Mouse (Mus musculus) hindbrain, embryonic 13.5 days (tissue): ENCODE measurements around the gene Ube2o. TPM values are rescaled to one million over a fixed set of nuclear protein-coding genes. Genes with fewer than 3 reads are reported as not detected.
A peak's percentile ranks its signal among the peaks of the same experiment; 100 is the strongest.

Experiments used
- ATAC-seq: fragments of 200-750 bp; cut with Nextera tagmentation; 2 replicates; pipeline ENCODE4 v1.8.0; 2017; ENCODE audit warnings: moderate TSS enrichment; ENCODE audit not compliant: low FRiP score
- H3K27ac ChIP-seq: fragments of 300-500 bp; sonication (generic); 2 replicates; pipeline ENCODE4 v1.5.1; 2015; ENCODE audit warnings: inconsistent platforms, mild to moderate bottlenecking, moderate library complexity
- H3K27me3 ChIP-seq: fragments of 300-500 bp; sonication (generic); 2 replicates; pipeline ENCODE4 v1.6.1; 2015; ENCODE audit warnings: mild to moderate bottlenecking, inconsistent platforms
- H3K36me3 ChIP-seq: fragments of 300-500 bp; sonication (generic); 2 replicates; pipeline ENCODE4 v1.6.1; 2015; ENCODE audit warnings: mild to moderate bottlenecking, inconsistent platforms
- H3K4me1 ChIP-seq: fragments of 300-500 bp; sonication (generic); replicated peaks from 2 replicates; pipeline ENCODE4 v1.6.1; 2015; ENCODE audit warnings: inconsistent platforms
- H3K4me2 ChIP-seq: fragments of 300-500 bp; sonication (generic); 2 replicates; pipeline ENCODE4 v1.6.1; 2015; ENCODE audit warnings: inconsistent platforms, mild to moderate bottlenecking, moderate library complexity
- H3K4me3 ChIP-seq: fragments of 300-500 bp; sonication (generic); 2 replicates; pipeline ENCODE4 v1.5.1; 2015; ENCODE audit warnings: mild to moderate bottlenecking, inconsistent platforms
- H3K9ac ChIP-seq: fragments of 300-500 bp; sonication (generic); 2 replicates; pipeline ENCODE4 v1.6.1; 2015; ENCODE audit warnings: mild to moderate bottlenecking, inconsistent platforms
- H3K9me3 ChIP-seq: fragments of 300-500 bp; sonication (generic); 2 replicates; pipeline ENCODE4 v1.6.1; 2016; ENCODE audit warnings: inconsistent platforms
- WGBS: fragments of 180-500 bp; shearing (Covaris S2); methylation state at CpG from one replicate; pipeline ENCODE4 v1.1.7; 2015; 5-methylcytosine and 5-hydroxymethylcytosine counted together
- polyA plus RNA-seq: library from polyadenylated mRNA; unstranded; fragments of >200 nt; fragmentation: Nextera tagmentation; extraction: Ambion mirVana; gene quantifications from 2 replicates; pipeline ENCODE4 v1.2.1, GENCODE M21; 2015

Ube2o gene
- polyA plus RNA-seq, 1 experiment from 2014 or later: 14.1 TPM

DNA sequence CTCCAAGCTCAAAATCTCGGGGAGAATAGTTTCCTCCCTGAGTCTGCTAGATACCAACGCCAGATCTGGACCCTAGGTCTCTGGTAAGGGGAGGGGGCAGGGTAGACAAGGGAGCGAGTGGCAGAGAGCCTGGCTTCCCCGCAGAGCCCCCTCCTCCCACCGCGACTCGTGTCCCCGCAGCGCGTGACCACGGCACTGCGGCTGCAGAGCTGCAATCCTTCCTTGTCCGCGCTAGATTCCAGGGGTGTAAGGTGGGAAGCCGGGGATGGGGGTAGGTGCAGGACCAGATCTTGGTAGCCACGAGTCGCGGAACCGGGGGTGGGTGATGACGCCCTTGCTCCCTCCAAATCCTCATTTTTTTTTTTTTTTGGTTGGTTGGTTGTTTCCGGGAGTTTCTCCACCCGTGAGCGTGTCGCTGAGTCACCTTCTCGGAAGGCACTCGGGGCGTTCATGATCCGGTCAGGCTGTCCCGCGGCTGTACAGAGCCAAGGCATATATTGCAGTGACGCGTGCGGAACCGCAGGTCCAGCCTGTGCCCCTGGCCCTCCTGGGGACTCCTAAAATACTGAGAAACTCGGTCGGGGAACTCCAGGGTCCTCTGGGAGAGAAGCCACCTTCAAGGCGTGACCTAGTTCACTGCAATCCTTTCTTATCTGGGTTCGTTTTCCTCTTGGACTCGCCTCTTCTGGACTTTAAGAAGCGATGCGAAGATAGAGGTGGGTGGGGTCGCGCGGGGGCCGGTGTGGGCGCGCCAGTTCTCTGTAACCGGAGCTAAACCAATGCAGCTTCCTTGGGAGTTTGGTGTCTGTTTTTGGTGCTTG, 49.7 kb downstream of the Ube2o start:
- WGBS: 3% methylated on average over 48 of the region's 48 CpGs
- Histone ChIP-seq H3K9ac (peak overlapping the region; percentile 65), H3K4me1 (peaks cover 48% of the 10 kb centered on the region), H3K4me3 (peak overlapping the region; percentile 44), H3K27me3 (peaks cover 79% of the 10 kb centered on the region), H3K36me3 (peaks cover 8% of the 10 kb centered on the region; the same call in 1 of the 2 replicates), H3K9me3 (no peaks in the 10 kb centered on the region), H3K4me2 (peak overlapping the region; percentile 73), H3K27ac (no peak overlapping the region)
- ATAC-seq: no peak

DNA sequence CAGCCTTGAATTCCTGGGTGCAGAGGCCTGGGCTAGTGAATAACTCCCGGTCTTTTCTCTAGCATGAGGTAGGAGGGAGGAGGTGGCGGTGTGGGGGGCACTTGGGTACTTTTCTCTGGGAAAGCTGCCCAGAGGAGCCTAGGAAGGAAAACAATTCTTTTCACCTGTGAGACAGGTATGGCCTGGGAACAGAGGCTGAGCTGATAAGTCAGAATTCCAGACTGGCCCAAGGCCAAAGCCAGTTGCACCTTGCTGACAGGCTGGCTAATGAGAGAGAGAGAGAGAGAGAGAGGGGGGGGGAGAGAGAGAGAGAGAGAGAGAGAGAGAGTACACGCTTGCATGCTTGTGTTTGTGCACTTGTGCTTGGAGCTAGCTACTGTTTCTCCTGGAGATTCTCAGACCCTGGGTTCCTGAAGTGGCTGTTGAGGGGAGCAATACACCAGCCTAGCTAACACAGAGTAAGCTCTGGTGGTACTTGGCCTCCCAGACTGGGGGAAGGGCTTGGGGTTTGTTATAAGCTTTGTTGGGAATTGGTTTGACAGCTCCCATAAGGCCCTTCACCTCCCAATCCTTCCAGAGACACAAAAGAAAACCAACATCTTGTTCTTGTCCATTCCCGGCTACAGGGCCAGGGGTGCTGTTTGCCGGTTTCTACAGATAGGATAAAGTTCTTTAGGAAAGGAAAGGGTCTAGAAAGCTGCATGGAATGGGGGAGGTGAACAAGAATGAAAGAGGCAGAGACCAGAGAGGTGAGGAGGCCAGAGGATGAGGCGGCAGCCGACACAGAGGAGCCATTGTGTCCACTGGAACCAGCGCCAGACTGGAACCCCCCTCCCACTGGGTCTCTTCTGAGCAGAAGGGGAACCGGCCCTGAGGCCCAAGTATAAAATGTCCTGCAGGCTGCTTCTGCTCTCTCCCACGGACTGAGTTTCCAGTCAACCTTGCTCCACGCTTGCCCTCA, 50.8 kb downstream of the Ube2o start, which contains the start of gene Sphk1:
Sphk1 (plus strand) TSS at position 739 of the 961 bp plus-strand sequence.
- Histone ChIP-seq H3K4me3 (peak within 1 kb of the TSS; percentile 44), H3K4me2 (peak within 1 kb of the TSS; percentile 73), H3K4me1 (peaks cover 47% of the 10 kb centered on the region), H3K9ac (peak within 1 kb of the TSS; percentile 65), H3K9me3 (no peaks in the 10 kb centered on the region), H3K27ac (peak within 1 kb of the TSS; percentile 8; the same call in 1 of the 2 replicates), H3K36me3 (no peaks in the 10 kb centered on the region), H3K27me3 (peaks cover 77% of the 10 kb centered on the region)
- 21% methylated on average over 11 of the region's 11 CpGs for WGBS
- no peak for ATAC-seq

- Histone ChIP-seq H3K27ac (no peak overlapping the region), H3K4me2 (no peak overlapping the region), H3K4me1 (peaks cover 43% of the 10 kb centered on the region), H3K4me3 (no peak overlapping the region), H3K27me3 (peaks cover 60% of the 10 kb centered on the region), H3K36me3 (no peaks in the 10 kb centered on the region), H3K9ac (no peak overlapping the region), H3K9me3 (no peaks in the 10 kb centered on the region)
- 79% methylated on average over 8 of the region's 8 CpGs for WGBS
- no peak for ATAC-seq
These were observed 52.5 kb downstream of the Ube2o start for GRCm38 (mm10) chr11:116528636-116529320.

DNA sequence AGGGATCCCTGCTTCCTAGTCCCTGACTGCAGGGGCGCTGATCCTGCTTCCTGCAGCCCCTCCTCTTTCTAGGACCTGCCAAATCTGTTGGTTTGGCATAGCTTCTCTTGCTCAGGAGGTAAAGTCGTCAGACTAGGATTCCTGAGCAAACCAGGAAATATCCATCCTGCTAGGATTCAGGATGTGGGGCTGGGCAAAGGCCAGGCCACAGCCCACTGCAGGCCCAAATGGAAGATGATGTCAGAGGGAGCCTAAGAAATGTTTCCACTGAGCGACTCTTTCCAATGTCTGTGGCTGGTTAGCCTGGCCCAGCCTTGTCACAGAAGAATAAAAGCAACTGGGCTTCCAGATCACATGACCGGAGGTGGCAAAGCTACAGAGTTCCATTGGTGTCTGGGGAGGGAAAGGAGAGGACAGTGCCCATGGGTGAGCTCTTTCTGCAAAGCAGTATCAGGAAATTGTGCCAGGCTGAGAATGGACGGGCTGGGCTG, 57.5 kb downstream of the Ube2o start:
- H3K36me3 ChIP-seq: no peaks in the 10 kb centered on the region
- no peaks in the 10 kb centered on the region for H3K9me3 ChIP-seq
- ATAC-seq: no peak
- H3K4me3 ChIP-seq: no peak overlapping the region
- 46% methylated on average over 5 of the region's 5 CpGs for WGBS
- H3K9ac ChIP-seq: no peak overlapping the region
- H3K27me3 ChIP-seq: peaks cover 17% of the 10 kb centered on the region
- peaks cover 14% of the 10 kb centered on the region for H3K4me1 ChIP-seq
- H3K4me2 ChIP-seq: no peak overlapping the region
- H3K27ac ChIP-seq: no peak overlapping the region

DNA sequence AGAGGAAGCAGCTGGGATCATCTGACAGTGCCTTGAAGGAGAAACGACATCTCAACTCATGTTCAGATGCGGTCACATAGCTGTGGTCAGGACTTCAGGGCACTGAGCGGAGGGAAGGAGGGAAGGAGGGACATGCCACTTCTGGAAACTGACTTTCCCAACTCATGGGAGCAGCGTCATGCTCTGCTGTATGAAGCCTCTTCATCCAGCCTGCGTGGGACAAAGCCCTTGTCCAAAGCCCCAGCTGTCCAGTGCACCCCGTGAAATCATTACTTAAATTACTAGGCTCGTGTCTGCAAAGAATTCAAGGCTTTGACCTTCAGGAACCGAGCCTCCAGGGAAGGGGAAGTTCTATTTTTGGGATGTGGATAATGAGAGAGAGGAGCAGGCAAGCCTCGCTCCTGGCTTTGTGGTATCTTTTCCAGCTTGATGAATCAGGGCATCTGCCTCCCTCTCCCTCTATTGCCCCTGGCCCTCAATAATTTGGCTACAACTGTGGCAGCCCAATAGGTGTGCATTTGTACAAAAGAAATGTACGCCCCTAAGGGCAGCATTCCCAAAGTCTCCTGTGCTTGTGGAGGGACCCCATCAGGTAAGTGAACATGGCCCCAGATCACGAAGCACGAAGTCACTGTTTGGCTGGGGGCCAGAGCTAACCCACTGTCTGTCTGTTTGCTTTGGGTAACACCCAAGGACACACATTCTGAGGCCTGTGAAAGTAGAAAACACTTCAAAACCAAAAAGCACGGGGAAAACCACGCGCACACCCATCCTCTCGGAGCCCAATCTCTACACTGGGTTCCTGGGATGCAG, 58.2 kb downstream of the Ube2o start:
- Histone ChIP-seq H3K27ac (no peak overlapping the region), H3K9me3 (no peaks in the 10 kb centered on the region), H3K4me1 (peaks cover 14% of the 10 kb centered on the region), H3K4me3 (no peak overlapping the region), H3K9ac (no peak overlapping the region), H3K4me2 (no peak overlapping the region), H3K27me3 (peaks cover 12% of the 10 kb centered on the region; the same call in 1 of the 2 replicates), H3K36me3 (no peaks in the 10 kb centered on the region)
- 52% methylated on average over 16 of the region's 16 CpGs for WGBS
- no peak for ATAC-seq

DNA sequence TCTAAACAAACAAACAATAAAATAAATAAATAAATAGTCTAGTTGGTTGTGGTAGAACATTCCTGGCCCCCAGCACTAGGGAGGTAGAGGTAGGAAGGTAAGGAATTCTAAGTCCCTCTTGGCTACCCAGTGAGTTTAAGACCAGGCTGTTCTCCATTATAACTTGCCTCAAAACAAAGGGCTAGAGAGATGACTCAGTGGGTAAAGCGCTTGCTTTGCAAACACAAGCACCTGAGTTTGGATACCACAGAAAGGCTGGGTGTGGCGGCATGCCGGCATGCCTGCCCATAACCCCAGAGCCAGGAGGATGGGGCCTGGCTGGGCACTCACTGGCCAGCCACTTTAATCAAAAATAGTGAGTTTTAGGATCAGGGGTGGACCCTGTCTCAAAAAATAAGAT, 59.2 kb downstream of the Ube2o start:
- H3K9ac ChIP-seq: no peak overlapping the region
- H3K4me2 ChIP-seq: no peak overlapping the region
- H3K4me3 ChIP-seq: no peak overlapping the region
- 91% methylated on average over 3 of the region's 3 CpGs for WGBS
- H3K27me3 ChIP-seq: 0 out of 2 replicates have a peak, but pooled peaks cover 10% of the 10 kb centered on the region
- H3K27ac ChIP-seq: no peak overlapping the region
- H3K4me1 ChIP-seq: peaks cover 14% of the 10 kb centered on the region
- H3K36me3 ChIP-seq: no peaks in the 10 kb centered on the region
- ATAC-seq: no peak
- no peaks in the 10 kb centered on the region for H3K9me3 ChIP-seq

GRCm38 (mm10) chr11:116521143-116521542, 60.1 kb downstream of the Ube2o start:
- peaks cover 14% of the 10 kb centered on the region for H3K4me1 ChIP-seq
- H3K9ac ChIP-seq: no peak overlapping the region
- 0 out of 2 replicates have a peak, but pooled peaks cover 3% of the 10 kb centered on the region for H3K27me3 ChIP-seq
- H3K4me3 ChIP-seq: no peak overlapping the region
- no peak for ATAC-seq
- H3K4me2 ChIP-seq: no peak overlapping the region
- no peaks in the 10 kb centered on the region for H3K9me3 ChIP-seq
- H3K36me3 ChIP-seq: no peaks in the 10 kb centered on the region
- 58% methylated on average over 3 of the region's 3 CpGs for WGBS
- no peak overlapping the region for H3K27ac ChIP-seq

GRCm38 (mm10) chr11:116518482-116518881, 62.8 kb downstream of the Ube2o start:
- 0 out of 2 replicates have a peak, but pooled peaks cover 15% of the 10 kb centered on the region for H3K27me3 ChIP-seq
- WGBS: 78% methylated on average over 8 of the region's 8 CpGs
- no peak overlapping the region for H3K4me3 ChIP-seq
- peaks cover 13% of the 10 kb centered on the region for H3K4me1 ChIP-seq
- no peaks in the 10 kb centered on the region for H3K36me3 ChIP-seq
- no peak overlapping the region for H3K27ac ChIP-seq
- no peak overlapping the region for H3K4me2 ChIP-seq
- ATAC-seq: no peak
- H3K9me3 ChIP-seq: no peaks in the 10 kb centered on the region
- no peak overlapping the region for H3K9ac ChIP-seq

DNA sequence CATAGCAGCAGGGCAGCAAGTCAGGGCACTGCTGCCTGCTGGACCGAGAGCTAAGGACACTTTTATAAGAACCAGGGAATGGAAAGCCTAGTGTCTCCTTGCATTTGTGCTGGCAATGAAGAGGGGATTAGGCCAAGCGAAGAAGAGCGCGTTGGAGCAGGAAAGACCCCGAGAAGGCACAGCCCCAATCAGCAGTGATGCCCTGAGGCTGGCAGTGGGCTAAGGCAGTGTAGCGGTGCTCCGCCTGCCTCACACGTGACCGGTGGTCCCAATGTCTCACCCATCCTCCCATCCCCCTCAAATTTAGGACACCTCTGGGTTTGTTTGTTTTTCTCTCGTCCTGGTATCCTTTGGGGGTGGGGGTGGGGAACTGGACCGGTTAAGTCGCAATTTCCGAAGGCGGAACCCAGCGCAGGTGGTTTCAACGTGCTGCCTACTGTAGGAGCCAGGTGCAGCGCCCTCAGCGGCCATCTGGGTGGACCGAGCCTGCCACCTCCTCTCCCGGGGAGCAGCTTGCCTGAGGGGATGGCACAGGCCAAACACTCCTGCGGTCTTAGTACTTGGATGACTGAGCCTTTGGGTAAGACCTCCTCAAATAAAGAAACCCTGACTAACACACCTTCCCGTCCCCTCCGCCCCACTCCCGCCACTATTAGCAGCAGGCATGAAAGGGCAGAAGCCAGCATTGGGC, 65.8 kb downstream of the Ube2o start:
- Histone ChIP-seq H3K27ac (no peak overlapping the region), H3K4me2 (peak overlapping the region; percentile 44), H3K9me3 (peaks cover 3% of the 10 kb centered on the region; the same call in 1 of the 2 replicates), H3K9ac (0 out of 2 replicates have a peak overlapping the region, but pooled peaks have one; percentile 19), H3K27me3 (0 out of 2 replicates have a peak, but pooled peaks cover 16% of the 10 kb centered on the region), H3K4me3 (peak overlapping the region; percentile 14; the same call in 1 of the 2 replicates), H3K36me3 (no peaks in the 10 kb centered on the region), H3K4me1 (peaks cover 5% of the 10 kb centered on the region; the same call in 1 of the 2 replicates)
- WGBS: 17% methylated on average over 24 of the region's 24 CpGs
- no peak for ATAC-seq

DNA sequence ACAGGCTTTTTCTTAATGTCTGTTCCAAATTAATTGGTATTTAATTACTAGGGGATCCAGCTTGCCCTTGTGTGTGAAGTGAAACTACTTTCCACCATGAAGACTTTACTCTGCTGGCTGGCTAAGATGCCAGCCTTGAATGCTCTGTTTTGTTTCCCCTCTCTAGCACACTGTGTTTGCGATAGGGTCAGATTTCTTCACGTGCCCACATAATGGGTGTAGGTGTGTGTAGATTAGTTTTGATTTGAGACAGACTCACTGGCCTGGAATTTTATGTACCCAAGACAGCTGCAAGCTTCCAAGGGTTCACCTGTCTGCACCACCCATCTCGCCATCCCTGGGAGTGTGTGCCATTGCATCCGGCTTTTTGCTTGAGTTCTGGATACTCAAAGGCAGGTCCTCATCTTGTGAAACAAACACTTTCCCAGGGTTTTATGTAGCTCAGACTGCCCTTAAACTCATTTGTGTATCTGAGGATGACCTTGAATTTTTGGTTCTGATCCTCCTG, 67.7 kb downstream of the Ube2o start:
- peaks cover 3% of the 10 kb centered on the region; the same call in 1 of the 2 replicates for H3K9me3 ChIP-seq
- H3K27ac ChIP-seq: no peak overlapping the region
- no peaks in the 10 kb centered on the region for H3K36me3 ChIP-seq
- H3K4me2 ChIP-seq: no peak overlapping the region
- 90% methylated on average over 4 of the region's 4 CpGs for WGBS
- ATAC-seq: no peak
- H3K9ac ChIP-seq: no peak overlapping the region
- H3K4me1 ChIP-seq: peaks cover 5% of the 10 kb centered on the region; the same call in 1 of the 2 replicates
- no peak overlapping the region for H3K4me3 ChIP-seq
- 0 out of 2 replicates have a peak, but pooled peaks cover 16% of the 10 kb centered on the region for H3K27me3 ChIP-seq
